Mouse (Mus musculus) forelimb bud, embryonic 11.5 days (tissue): ENCODE measurements at regions not wholly inside any gene's neighbourhood (a gene's known extent, or its start where the extent isn't known, plus 50 kb on each side); places are given as distances from the start of the nearest gene placed in this dataset.

ENCODE experiments used
- DNase-seq: peaks from one replicate; pipeline ENCODE4 v3.0.0-alpha.2; 2012; ENCODE audit warnings: low read depth, low spot score

GRCm38 (mm10) chr3:43783000-43783588 is 1595.1 kb upstream of the Pcdh10 start:
- peak; percentile 2 for DNase-seq

DNA sequence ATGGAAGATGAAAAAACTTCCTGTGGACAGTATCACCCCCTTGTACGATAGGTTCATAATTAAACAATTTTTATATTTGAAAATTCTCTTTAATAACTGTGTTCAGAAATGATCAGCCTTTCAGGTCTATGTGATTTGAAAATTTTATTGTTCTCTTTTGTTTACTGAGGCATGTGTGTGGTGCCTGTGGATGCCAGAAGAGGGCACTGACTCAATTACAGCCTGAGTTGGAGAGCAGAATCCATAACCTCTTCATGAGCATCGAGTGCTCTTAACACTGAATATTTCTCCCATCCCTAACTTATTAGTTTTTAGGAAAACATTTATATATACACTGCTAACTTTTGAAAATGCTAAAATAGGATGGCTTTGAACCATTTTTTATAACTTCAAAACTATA is 1594.0 kb upstream of the Pcdh10 start:
- DNase-seq = no peak
